Mouse (Mus musculus) ovary, adult 18-20 months (tissue): ENCODE data around the gene Pla2g4c.
A peak's percentile ranks its signal among the peaks of the same experiment; 100 is the strongest.
"Not testable (repeated sequence)": the region's sequence is repeated elsewhere in the genome, so short reads cannot be mapped to it uniquely, and the experiment has no call there.

ENCODE experiments used
- DNase-seq: peaks from one replicate; pipeline ENCODE4 v3.0.0; 2022; ENCODE audit warnings: low spot score, mixed read lengths

The Pla2g4c gene

GRCm38 (mm10) chr7:13324316-13324715, at the start of gene Pla2g4c:
Gene Pla2g4c, plus strand, starts transcription at chr7:13324655.
- DNase-seq, result no peak

- DNase-seq, result no peak
Observed at GRCm38 (mm10) chr7:13277081-13277480, 47.4 kb upstream of the Pla2g4c start, which contains the start of gene Lig1. Gene Lig1, plus strand, starts transcription at chr7:13277283.

GRCm38 (mm10) chr7:13277833-13278232, 46.6 kb upstream of the Pla2g4c start:
- no peak for DNase-seq

- DNase-seq, result peak; percentile 82
Observed at GRCm38 (mm10) chr7:13278308-13278891, 46.1 kb upstream of the Pla2g4c start, which contains the start of gene Zswim9. Gene Zswim9, minus strand, starts transcription at chr7:13278721.

GRCm38 (mm10) chr7:13278957-13279356, 45.5 kb upstream of the Pla2g4c start:
- not testable (repeated sequence) for DNase-seq

GRCm38 (mm10) chr7:13288621-13289020, 35.8 kb upstream of the Pla2g4c start:
- DNase-seq, result no peak

GRCm38 (mm10) chr7:13290041-13290675, 34.3 kb upstream of the Pla2g4c start:
- DNase-seq, result no peak

GRCm38 (mm10) chr7:13291370-13291769, 33.1 kb upstream of the Pla2g4c start:
- DNase-seq, result no peak

- no peak for DNase-seq
Observed at GRCm38 (mm10) chr7:13293878-13294855, 30.3 kb upstream of the Pla2g4c start.

GRCm38 (mm10) chr7:13295256-13295655, 29.2 kb upstream of the Pla2g4c start:
- no peak for DNase-seq

GRCm38 (mm10) chr7:13297636-13298035, 26.8 kb upstream of the Pla2g4c start:
- no peak for DNase-seq

- no peak for DNase-seq
Observed at GRCm38 (mm10) chr7:13298821-13299220, 25.6 kb upstream of the Pla2g4c start.

- DNase-seq, result no peak
Observed at GRCm38 (mm10) chr7:13301643-13302042, 22.8 kb upstream of the Pla2g4c start.

GRCm38 (mm10) chr7:13302780-13303179, 21.7 kb upstream of the Pla2g4c start:
- DNase-seq, result no peak

- DNase-seq, result no peak
Observed at GRCm38 (mm10) chr7:13303372-13303771, 21.1 kb upstream of the Pla2g4c start.

GRCm38 (mm10) chr7:13309407-13309806, 15.0 kb upstream of the Pla2g4c start:
- no peak for DNase-seq

- DNase-seq, result no peak
Observed at GRCm38 (mm10) chr7:13310493-13311199, 13.8 kb upstream of the Pla2g4c start.

- DNase-seq, result no peak
Observed at GRCm38 (mm10) chr7:13311401-13311800, 13.1 kb upstream of the Pla2g4c start.

- peak; percentile 11 for DNase-seq
Observed at GRCm38 (mm10) chr7:13314095-13314597, 10.3 kb upstream of the Pla2g4c start.

- DNase-seq, result no peak
Observed at GRCm38 (mm10) chr7:13321424-13321823, 3.0 kb upstream of the Pla2g4c start.

GRCm38 (mm10) chr7:13330575-13330974, 6.1 kb downstream of the Pla2g4c start:
- DNase-seq, result no peak

- no peak for DNase-seq
Observed at GRCm38 (mm10) chr7:13355943-13356342, 31.5 kb downstream of the Pla2g4c start.
